Mouse (Mus musculus) C2C12 (cell line): ENCODE results near the gene Atxn7l1.

ENCODE experiments used
- CTCF ChIP-seq: IDR thresholded peaks from one replicate; pipeline ENCODE4 v1.5.1; 2011; ENCODE audit not compliant: control insufficient read depth, insufficient read depth, insufficient read length
- MYOD1 ChIP-seq: IDR thresholded peaks from one replicate; pipeline ENCODE4 v1.6.1; 2011; ENCODE audit warnings: low read depth; ENCODE audit not compliant: control insufficient read depth, insufficient read length
- USF1 ChIP-seq: IDR thresholded peaks from one replicate; pipeline ENCODE4 v1.6.1; 2011; ENCODE audit warnings: low read depth, mild to moderate bottlenecking, control low read depth, moderate library complexity

DNA sequence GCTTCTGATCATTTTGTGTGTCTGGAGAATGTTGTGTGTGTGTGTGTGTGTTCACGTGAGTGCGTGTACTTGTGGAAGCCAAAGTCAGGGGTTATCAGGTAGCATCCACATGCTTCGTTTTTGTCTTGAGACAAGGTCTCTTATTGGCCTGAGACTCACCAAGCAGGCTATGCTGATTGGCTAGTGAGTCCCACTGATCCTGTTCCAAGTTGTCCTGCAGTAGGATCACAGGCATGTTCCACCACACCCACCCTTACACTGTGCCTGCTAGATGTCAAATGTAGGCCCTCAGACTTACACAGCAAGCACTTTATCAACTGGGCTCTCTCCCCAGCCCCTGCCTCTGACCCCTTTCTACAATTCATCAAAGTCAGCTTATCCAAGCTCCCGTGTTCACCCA lies 187.9 kb downstream of the Atxn7l1 start:
- TF ChIP-seq CTCF, result no peak
- no peak for TF ChIP-seq USF1
- TF ChIP-seq MYOD1, result no peak
